Mouse (Mus musculus) MEL (cell line): ENCODE results near the gene Glce.

Source experiments
- CTCF ChIP-seq, 3 experiments: IDR thresholded peaks in 2 of 3; conservative IDR thresholded peaks in 1 of 3; 2 replicates each; pipeline ENCODE4 v1.5.1; 2011 to 2012; ENCODE audit warnings: low read length in 3 of 3, low read depth in 2 of 3, mild to moderate bottlenecking in 2 of 3, improper control_type of control experiment in 1 of 3, inconsistent platforms in 1 of 3, mixed read lengths in 1 of 3, moderate library complexity in 1 of 3; ENCODE audit not compliant: control insufficient read depth in 1 of 3, insufficient read depth in 1 of 3, poor library complexity in 1 of 3, severe bottlenecking in 1 of 3
- E2F4 ChIP-seq: IDR thresholded peaks from 2 replicates; pipeline ENCODE4 v1.6.1; 2011; ENCODE audit warnings: low read depth, low read length, improper control_type of control experiment, borderline replicate concordance
- GATA1 ChIP-seq: IDR thresholded peaks from 2 replicates; pipeline ENCODE4 v1.6.1; 2011; ENCODE audit warnings: low read depth, low read length, improper control_type of control experiment
- HCFC1 ChIP-seq: IDR thresholded peaks from 2 replicates; pipeline ENCODE4 v1.6.1; 2012; ENCODE audit warnings: low read depth, mild to moderate bottlenecking, inconsistent platforms, low read length, improper control_type of control experiment, moderate library complexity
- MAFK ChIP-seq: IDR thresholded peaks from 2 replicates; pipeline ENCODE4 v1.6.1; 2011; ENCODE audit warnings: low read depth, mild to moderate bottlenecking, low read length, improper control_type of control experiment, borderline replicate concordance
- MAX ChIP-seq: IDR thresholded peaks from 2 replicates; pipeline ENCODE4 v1.6.1; 2011; ENCODE audit warnings: low read length, improper control_type of control experiment
- NRF1 ChIP-seq: IDR thresholded peaks from 2 replicates; pipeline ENCODE4 v1.6.1; 2014; ENCODE audit warnings: low read depth, mild to moderate bottlenecking, inconsistent platforms, low read length, improper control_type of control experiment, moderate library complexity; ENCODE audit not compliant: poor library complexity, insufficient read depth, severe bottlenecking
- POLR2A ChIP-seq, 2 experiments: IDR thresholded peaks; 2 replicates each; pipeline ENCODE4 v1.6.1; 2011 to 2012; ENCODE audit warnings: low read length in 2 of 2, mild to moderate bottlenecking in 2 of 2, control low read depth in 1 of 2, improper control_type of control experiment in 1 of 2, low read depth in 1 of 2, moderate library complexity in 1 of 2; ENCODE audit not compliant: control insufficient read depth in 1 of 2, insufficient read depth in 1 of 2, poor library complexity in 1 of 2
- POLR2AphosphoS2 ChIP-seq: IDR thresholded peaks from 2 replicates; pipeline ENCODE4 v1.6.1; 2011; ENCODE audit warnings: low read length, improper control_type of control experiment
- SIN3A ChIP-seq: IDR thresholded peaks from 2 replicates; pipeline ENCODE4 v1.6.1; 2012; ENCODE audit warnings: low read length, improper control_type of control experiment, inconsistent platforms
- SMC3 ChIP-seq: IDR thresholded peaks from 2 replicates; pipeline ENCODE4 v1.6.1; 2011; ENCODE audit warnings: low read depth, low read length, improper control_type of control experiment
- TAL1 ChIP-seq: IDR thresholded peaks from 2 replicates; pipeline ENCODE4 v1.6.1; 2012; ENCODE audit warnings: mild to moderate bottlenecking, inconsistent platforms, low read length, moderate library complexity, mixed read lengths
- ZC3H11A ChIP-seq: IDR thresholded peaks from 2 replicates; pipeline ENCODE4 v1.6.1; 2012; ENCODE audit warnings: low read depth, mild to moderate bottlenecking, inconsistent platforms, low read length, improper control_type of control experiment
- ZKSCAN1 ChIP-seq: IDR thresholded peaks from 2 replicates; pipeline ENCODE4 v1.6.1; 2012; ENCODE audit warnings: low read depth, mild to moderate bottlenecking, inconsistent platforms, low read length, improper control_type of control experiment, moderate library complexity

GRCm38 (mm10) chr9:62013316-62014097, 108.9 kb downstream of the Glce start:
- TF ChIP-seq HCFC1, result no peak
- no peak for TF ChIP-seq MAFK
- TF ChIP-seq POLR2A (IDR thresholded peaks at IDR 0.05; ENCODE audit: control insufficient read depth in 1 of 2, insufficient read depth in 1 of 2, low read depth in 1 of 2, low read length in 2 of 2, poor library complexity in 1 of 2), result no peak
- no peak for TF ChIP-seq ZC3H11A
- TF ChIP-seq CTCF (IDR thresholded peaks at IDR 0.05 in 2 of 3, conservative IDR thresholded peaks at IDR 0.05 in 1 of 3; ENCODE audit: control insufficient read depth in 1 of 3, insufficient read depth in 1 of 3, low read depth in 2 of 3, low read length in 3 of 3, poor library complexity in 1 of 3, severe bottlenecking in 1 of 3), result no peak
- TF ChIP-seq MAX, result no peak
- TF ChIP-seq NRF1, result no peak
- no peak for TF ChIP-seq ZKSCAN1
- TF ChIP-seq E2F4, result no peak
- no peak for TF ChIP-seq POLR2AphosphoS2
- TF ChIP-seq GATA1, result no peak
- no peak for TF ChIP-seq TAL1
- no peak for TF ChIP-seq SIN3A
- TF ChIP-seq SMC3, result no peak
